Mouse (Mus musculus) ES-Bruce4 (cell line): ENCODE results near the gene Slc35a2. TPM values are rescaled to one million over a fixed set of nuclear protein-coding genes. Genes with fewer than 3 reads are reported as not detected.
"Not testable (repeated sequence)": the region's sequence is repeated elsewhere in the genome, so short reads cannot be mapped to it uniquely, and the experiment has no call there.

Experiments
- H3K27ac ChIP-seq: 2 replicates; pipeline ENCODE4 v1.5.1; 2012; ENCODE audit warnings: low read length, inconsistent platforms; ENCODE audit not compliant: insufficient read depth
- H3K27me3 ChIP-seq: 2 replicates; pipeline ENCODE4 v1.6.1; 2012; ENCODE audit warnings: mild to moderate bottlenecking, low read length, inconsistent platforms; ENCODE audit not compliant: control insufficient read depth, poor library complexity, insufficient read depth, severe bottlenecking
- H3K36me3 ChIP-seq: 2 replicates; pipeline ENCODE4 v1.6.1; 2012; ENCODE audit warnings: inconsistent platforms, mild to moderate bottlenecking, low read length, moderate library complexity; ENCODE audit not compliant: control insufficient read depth, poor library complexity, insufficient read depth, severe bottlenecking
- H3K4me1 ChIP-seq: one replicate; pipeline ENCODE4 v1.8.1; 2011; ENCODE audit warnings: low read length; ENCODE audit not compliant: control insufficient read depth, insufficient read depth
- H3K4me3 ChIP-seq: 2 replicates; pipeline ENCODE4 v1.5.1; 2011; ENCODE audit warnings: low read depth, mild to moderate bottlenecking, low read length
- H3K9ac ChIP-seq: 2 replicates; pipeline ENCODE4 v1.6.1; 2012; ENCODE audit warnings: low read depth, mild to moderate bottlenecking, inconsistent platforms; ENCODE audit not compliant: poor library complexity, severe bottlenecking
- H3K9me3 ChIP-seq: replicated peaks from 2 replicates; pipeline ENCODE4 v1.6.1; 2012; ENCODE audit warnings: mild to moderate bottlenecking, low read length, inconsistent platforms; ENCODE audit not compliant: control insufficient read depth, poor library complexity, insufficient read depth, severe bottlenecking
- CTCF ChIP-seq: IDR thresholded peaks from one replicate; pipeline ENCODE4 v1.8.1; 2011; ENCODE audit warnings: low read depth, low read length
- EP300 ChIP-seq: IDR thresholded peaks from 2 replicates; pipeline ENCODE4 v1.6.1; 2011; ENCODE audit warnings: low read depth, low read length; ENCODE audit not compliant: insufficient read depth
- POLR2A ChIP-seq: IDR thresholded peaks from one replicate; pipeline ENCODE4 v1.8.1; 2011; ENCODE audit warnings: low read length; ENCODE audit not compliant: insufficient read depth
- polyA plus RNA-seq: library from polyadenylated mRNA; stranded (reverse); fragments of >200 nt; gene quantifications from 2 replicates; pipeline ENCODE4 v1.2.4, GENCODE M21; 2011; ENCODE audit warnings: low read depth; ENCODE audit not compliant: missing spikeins, insufficient read depth, insufficient read length

Gene Slc35a2
- polyA plus RNA-seq, 1 experiment, result 25.6 TPM

DNA sequence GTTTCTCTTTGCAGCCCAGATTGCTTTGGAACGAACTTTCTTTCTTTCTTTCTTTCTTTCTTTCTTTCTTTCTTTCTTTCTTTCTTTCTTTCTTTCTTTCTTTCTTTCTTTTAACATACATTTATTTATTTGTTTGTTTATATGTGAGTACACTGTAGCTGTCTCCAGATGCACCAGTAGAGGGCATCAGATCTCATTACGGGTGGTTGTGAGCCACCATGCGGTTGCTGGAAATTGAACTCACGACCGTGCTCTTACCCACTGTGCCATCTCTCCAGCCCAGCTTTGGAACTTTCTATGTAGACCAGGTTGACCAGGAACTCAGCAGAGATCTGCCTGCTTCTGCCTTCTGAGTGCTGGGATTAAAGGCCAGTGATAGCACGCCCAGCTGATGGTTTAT lies 34.1 kb downstream of the Slc35a2 start:
- H3K4me3 ChIP-seq, H3K27ac ChIP-seq, H3K36me3 ChIP-seq, H3K9ac ChIP-seq, H3K9me3 ChIP-seq, H3K4me1 ChIP-seq, H3K27me3 ChIP-seq: not testable (repeated sequence)
- TF ChIP-seq CTCF, result peak; percentile 24

- no peaks in the 10 kb centered on the region for H3K27me3 ChIP-seq
- no peak within 1 kb of the TSS; the same call in 1 of the 2 replicates for H3K27ac ChIP-seq
- H3K9ac ChIP-seq, result peak within 1 kb of the TSS; percentile 61
- no peaks in the 10 kb centered on the region for H3K9me3 ChIP-seq
- peak within 1 kb of the TSS; percentile 72 for H3K4me3 ChIP-seq
- H3K4me1 ChIP-seq, result peaks cover 4% of the 10 kb centered on the region
- TF ChIP-seq EP300 (no peak), POLR2A (no peak)
- no peaks in the 10 kb centered on the region for H3K36me3 ChIP-seq
Measured at GRCm38 (mm10) chrX:7919601-7920383, 36.0 kb downstream of the Slc35a2 start, which contains the start of gene Pcsk1n. Pcsk1n (plus strand) TSS chrX:7919822.

DNA sequence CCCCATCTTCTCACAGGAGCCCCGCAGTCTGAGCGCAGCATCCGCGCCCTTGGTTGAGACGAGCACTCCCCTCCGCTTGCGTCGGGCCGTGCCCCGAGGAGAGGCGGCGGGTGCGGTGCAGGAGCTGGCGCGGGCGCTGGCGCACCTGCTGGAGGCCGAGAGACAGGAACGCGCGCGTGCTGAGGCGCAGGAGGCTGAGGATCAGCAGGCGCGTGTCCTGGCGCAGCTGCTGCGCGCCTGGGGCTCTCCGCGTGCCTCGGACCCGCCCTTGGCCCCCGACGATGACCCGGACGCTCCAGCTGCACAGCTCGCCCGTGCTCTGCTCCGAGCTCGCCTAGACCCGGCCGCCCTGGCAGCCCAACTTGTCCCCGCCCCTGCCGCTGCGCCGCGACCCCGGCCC lies 38.2 kb downstream of the Slc35a2 start:
- no peaks in the 10 kb centered on the region for H3K9me3 ChIP-seq
- TF ChIP-seq EP300 (no peak), POLR2A (no peak), CTCF (no peak)
- H3K27me3 ChIP-seq, result no peaks in the 10 kb centered on the region
- peaks cover 6% of the 10 kb centered on the region for H3K4me1 ChIP-seq
- H3K27ac ChIP-seq, result no peak overlapping the region
- peak overlapping the region; percentile 74 for H3K4me3 ChIP-seq
- H3K9ac ChIP-seq, result peak overlapping the region; percentile 64
- no peaks in the 10 kb centered on the region for H3K36me3 ChIP-seq

DNA sequence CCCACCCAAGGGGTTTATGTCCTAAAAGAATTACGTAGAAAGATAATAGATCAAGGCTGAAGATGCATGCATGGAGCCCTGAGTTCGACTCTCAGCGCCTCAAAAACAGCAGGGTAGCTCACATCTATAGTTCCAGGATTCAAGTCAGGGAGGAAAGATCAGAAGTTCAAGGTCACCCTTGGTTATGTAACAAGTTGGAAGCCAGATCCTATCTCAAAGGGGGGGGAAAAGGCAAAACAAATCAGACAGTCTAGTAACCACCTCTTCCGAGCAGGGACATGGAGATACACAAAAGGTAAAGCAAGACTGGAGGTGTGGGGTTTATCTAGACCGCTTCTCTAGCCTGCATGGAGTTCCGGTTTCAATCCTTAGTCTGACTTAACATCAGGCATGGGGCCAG lies 42.4 kb downstream of the Slc35a2 start:
- Histone ChIP-seq H3K4me3 (peak overlapping the region; percentile 46), H3K27me3 (no peaks in the 10 kb centered on the region)
- no peak for TF ChIP-seq EP300
- TF ChIP-seq POLR2A, result no peak
- TF ChIP-seq CTCF, result no peak

GRCm38 (mm10) chrX:7927116-7927515 lies 43.3 kb downstream of the Slc35a2 start:
- Histone ChIP-seq H3K4me1 (peaks cover 6% of the 10 kb centered on the region), H3K4me3 (peak overlapping the region; percentile 74), H3K9me3 (no peaks in the 10 kb centered on the region), H3K27ac (peak overlapping the region; percentile 35), H3K9ac (peak overlapping the region; percentile 32), H3K27me3 (no peaks in the 10 kb centered on the region), H3K36me3 (peaks cover 20% of the 10 kb centered on the region)
- TF ChIP-seq EP300, result no peak
- TF ChIP-seq CTCF, result no peak
- TF ChIP-seq POLR2A, result no peak

More for the DNA sequence above, 42.4 kb downstream of the Slc35a2 start:
- H3K4me1 ChIP-seq, result peaks cover 6% of the 10 kb centered on the region
- H3K36me3 ChIP-seq, result peaks cover 12% of the 10 kb centered on the region; the same call in 1 of the 2 replicates
- H3K9ac ChIP-seq, result no peak overlapping the region
- H3K27ac ChIP-seq, result peak overlapping the region; percentile 38; the same call in 1 of the 2 replicates
- H3K9me3 ChIP-seq, result no peaks in the 10 kb centered on the region

GRCm38 (mm10) chrX:7928270-7928790 lies 44.5 kb downstream of the Slc35a2 start, which contains the start of gene Eras:
Eras (minus strand) TSS chrX:7928607.
- Histone ChIP-seq H3K36me3 (peaks cover 23% of the 10 kb centered on the region), H3K27me3 (no peaks in the 10 kb centered on the region), H3K4me1 (peaks cover 6% of the 10 kb centered on the region), H3K27ac (peak within 1 kb of the TSS; percentile 35), H3K9me3 (no peaks in the 10 kb centered on the region), H3K4me3 (peak within 1 kb of the TSS; percentile 74), H3K9ac (peak within 1 kb of the TSS; percentile 32)
- TF ChIP-seq CTCF (no peak), EP300 (no peak), POLR2A (no peak)
